ENCODE assay signal across 8 mouse cellular contexts in genomic region chr5:28466760-28467306, GRCm38 (mm10). TPM values are rescaled to one million over a fixed set of nuclear protein-coding genes. Genes with fewer than 3 reads are reported as not detected.
DNase-seq lines count a peak whose midpoint lies in the region; ATAC-seq and TF ChIP-seq lines count a peak whose summit lies in the region.

Shh (minus strand) TSS chr5:28467256.

- H3K4me2 ChIP-seq in stomach, postnatal 0 days (replicated peaks; ENCODE audit: low read depth), result peak within 1 kb of the TSS; percentile 75

- H3K4me1 ChIP-seq in midbrain, embryonic 10.5 days, result peaks cover 60% of the 10 kb centered on the region
- no peaks in the 10 kb centered on the region for H3K4me1 ChIP-seq in stomach, postnatal 0 days (replicated peaks; ENCODE audit: control insufficient read depth, insufficient read depth)

- no peak for TF ChIP-seq EP300 in stomach, postnatal 0 days (optimal IDR thresholded peaks at IDR 0.05)

- H3K9me3 ChIP-seq in midbrain, embryonic 10.5 days (replicated peaks), result no peaks in the 10 kb centered on the region
- H3K9me3 ChIP-seq in stomach, postnatal 0 days (ENCODE audit: control insufficient read depth, low read length), result no peaks in the 10 kb centered on the region

- H3K27ac ChIP-seq in left cerebral cortex, adult 2 months, result peak within 1 kb of the TSS; percentile 83
- peak within 1 kb of the TSS; percentile 88 for H3K27ac ChIP-seq in midbrain, embryonic 10.5 days (replicated peaks)
- peak within 1 kb of the TSS; percentile 71 for H3K27ac ChIP-seq in stomach, postnatal 0 days (replicated peaks)

- peaks cover 90% of the 10 kb centered on the region for H3K27me3 ChIP-seq in midbrain, embryonic 10.5 days (ENCODE audit: low read depth, poor library complexity, severe bottlenecking)
- H3K27me3 ChIP-seq in stomach, postnatal 0 days (ENCODE audit: control insufficient read depth, insufficient read depth, low read length), result no peaks in the 10 kb centered on the region; the same call in 1 of the 2 replicates

- no peak for TF ChIP-seq CTCF in left cerebral cortex, adult 2 months (IDR thresholded peaks at IDR 0.05)
- TF ChIP-seq CTCF in stomach, postnatal 0 days (IDR thresholded peaks at IDR 0.05; ENCODE audit: low read depth), result no peak

- H3K9ac ChIP-seq in stomach, postnatal 0 days (ENCODE audit: low read length), result peak within 1 kb of the TSS; percentile 51

- under 1% methylated on average over 31 of the region's 31 CpGs for WGBS in midbrain, embryonic 10.5 days
- under 1% methylated on average over 23 of the region's 31 CpGs for WGBS in stomach, postnatal 0 days

- peak within 1 kb of the TSS; percentile 57 for H3K4me3 ChIP-seq in left cerebral cortex, adult 2 months
- peak within 1 kb of the TSS; percentile 74 for H3K4me3 ChIP-seq in midbrain, embryonic 10.5 days
- H3K4me3 ChIP-seq in stomach, postnatal 0 days (ENCODE audit: low read depth, low read length), result peak within 1 kb of the TSS; percentile 51

- intact Hi-C loops in left cerebral cortex, adult 2 months (cut with DNase I), result loop anchor here (5.0 kb wide), 4 partner anchors 355 to 825 kb away; no protein-coding TSS in a partner anchor

- peak; percentile 68 for ATAC-seq in frontal cortex, adult (ENCODE audit: low TSS enrichment)
- no peak for ATAC-seq in stomach, postnatal 0 days (ENCODE audit: low FRiP score, low TSS enrichment)
- ATAC-seq in erythroid progenitor cell, adult 5-6 weeks (replicated peaks; ENCODE audit: low FRiP score, poor library complexity, severe bottlenecking), result no peak

- peak; percentile 52 to 60 for DNase-seq in left cerebral cortex, adult 2 months (ENCODE audit: extremely low spot score in 1 of 2, low spot score in 2 of 2)
- no peak for DNase-seq in left cerebral cortex, adult 11 months (ENCODE audit: low spot score)
- no peak for DNase-seq in adrenal gland, postnatal 4 days (ENCODE audit: low spot score in 2 of 2)
- DNase-seq in midbrain, embryonic 10.5 days (ENCODE audit: low spot score), result peak; percentile 50
- peak; percentile 55 for DNase-seq in stomach, postnatal 0 days (ENCODE audit: low spot score)
- no peak for DNase-seq in lung, adult 18-20 months

- H3K36me3 ChIP-seq in midbrain, embryonic 10.5 days, result no peaks in the 10 kb centered on the region
- no peaks in the 10 kb centered on the region for H3K36me3 ChIP-seq in stomach, postnatal 0 days (ENCODE audit: control insufficient read depth, insufficient read depth, low read length)

RNA-seq across cellular contexts. Expression of gene Shh, which starts in this region (rescaled TPM):
- total RNA-seq in left cerebral cortex, adult 2 months (2021), result 1 to 10 TPM; 3.2 TPM
- 10 to 100 TPM; 27.8 to 36.5 TPM for total RNA-seq in adrenal gland, postnatal 4 days (2021)
- 7.2 and 7.3 TPM in 2 replicates for polyA plus RNA-seq in midbrain, embryonic 10.5 days (2016; fragmentation: Nextera tagmentation; extraction: Ambion mirVana)
- polyA plus RNA-seq in stomach, postnatal 0 days (2015; fragmentation: Nextera tagmentation; extraction: Ambion mirVana), result 4.6 and 5.5 TPM in 2 replicates
- total RNA-seq in erythroid progenitor cell, adult 5-6 weeks (2015; ENCODE audit: low replicate concordance), result not detected in 2 replicates
- total RNA-seq in erythroid progenitor cell, adult 5-6 weeks (2017; ENCODE audit: low replicate concordance), result not detected in 2 replicates

Comparison
In these comparisons a context has a peak if more than half of its experiments do, and no peak if none do; other contexts are left out.
1. RNA of gene Shh (total RNA-seq): 27.8 to 36.5 TPM in adrenal gland, postnatal 4 days; 3.2 TPM in left cerebral cortex, adult 2 months and not detected in erythroid progenitor cell, adult 5-6 weeks; every median in the first group is over 4 times any median in the second.
2. DNase-seq: peak in left cerebral cortex, adult 2 months (2 of 2), midbrain, embryonic 10.5 days (single experiment) and stomach, postnatal 0 days (single experiment); none in left cerebral cortex, adult 11 months (single experiment), adrenal gland, postnatal 4 days (0 of 2) and lung, adult 18-20 months (0 of 2).
3. Peak in every context shown above with its lines, with median percentiles within 50 percentile points of each other: H3K27ac ChIP-seq and H3K4me3 ChIP-seq.